Mouse (Mus musculus) right cerebral cortex, postnatal 10 days (tissue): ENCODE data around the gene Atpaf1.
A peak's percentile ranks its signal among the peaks of the same experiment; 100 is the strongest.

Source experiments
- DNase-seq, 2 experiments: peaks; one replicate each; pipeline ENCODE4 v3.0.0; 2021; ENCODE audit warnings: low spot score in 2 of 2

Gene Atpaf1

GRCm38 (mm10) chr4:115848990-115849677 lies 64.5 kb downstream of the Atpaf1 start:
- DNase-seq: no peak

- DNase-seq: no peak
Measured at GRCm38 (mm10) chr4:115850111-115850510, 65.5 kb downstream of the Atpaf1 start.

DNA sequence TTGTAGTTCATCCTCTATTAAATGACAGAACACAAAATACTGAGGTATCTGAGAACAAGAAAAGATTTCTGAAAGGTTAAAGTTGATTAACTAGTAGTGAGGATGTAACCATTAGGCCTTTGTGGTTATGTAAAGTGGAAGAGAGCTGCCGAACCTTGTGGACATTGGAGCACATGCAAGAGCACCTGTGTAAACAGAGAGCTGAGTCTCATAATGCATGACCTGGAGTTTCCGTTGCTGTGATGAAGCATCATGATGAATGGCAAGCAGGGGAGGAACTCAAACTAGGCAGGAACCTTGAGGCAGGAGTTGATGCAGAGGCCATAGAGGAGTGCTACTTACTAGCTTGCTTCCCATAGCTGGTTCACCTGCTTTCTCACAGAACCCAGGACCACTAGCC lies 66.0 kb downstream of the Atpaf1 start:
- DNase-seq: no peak

DNA sequence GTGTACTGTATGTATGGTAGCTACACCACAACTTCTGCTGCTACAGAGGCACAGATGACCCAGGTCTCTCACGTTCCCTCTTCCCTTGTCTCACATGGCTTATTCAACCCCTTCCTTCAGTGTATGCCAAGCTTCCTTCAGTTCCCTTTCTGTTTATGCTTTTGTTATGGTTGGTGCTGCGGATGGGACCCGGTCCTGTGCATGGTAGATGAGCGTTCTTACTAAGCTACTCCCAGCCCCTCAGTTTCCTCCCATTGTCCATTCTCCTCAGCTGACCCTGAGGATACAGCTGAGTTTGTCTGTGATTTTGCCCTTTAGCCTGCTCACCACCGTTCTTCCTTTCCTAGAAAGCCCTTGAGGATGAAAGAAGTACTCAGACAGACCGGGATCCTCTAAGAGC lies 67.0 kb downstream of the Atpaf1 start:
- no peak for DNase-seq

DNA sequence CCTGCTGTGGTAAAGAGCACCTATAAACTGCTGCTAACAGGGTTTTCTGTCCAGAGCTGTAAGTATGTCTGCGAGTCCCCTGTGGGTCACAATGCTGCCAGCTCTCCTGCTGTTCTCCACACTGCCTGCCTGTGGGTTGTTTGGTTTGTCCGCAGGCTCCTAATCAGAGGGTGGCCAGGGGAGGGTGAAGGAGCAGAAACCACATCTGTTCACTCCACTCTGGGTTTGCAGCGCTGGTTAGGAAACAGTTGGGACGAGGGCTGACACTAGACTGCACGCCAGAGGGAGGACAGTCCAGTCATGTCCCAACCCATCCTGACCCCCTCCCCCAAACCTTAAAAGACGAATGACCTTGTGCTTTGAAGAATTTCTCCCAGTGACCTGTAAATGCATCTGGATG lies 70.5 kb downstream of the Atpaf1 start:
- no peak for DNase-seq

- DNase-seq: peak in 1 of 2 experiments; percentile 62
Measured at GRCm38 (mm10) chr4:115855609-115856008, 71.0 kb downstream of the Atpaf1 start.

DNA sequence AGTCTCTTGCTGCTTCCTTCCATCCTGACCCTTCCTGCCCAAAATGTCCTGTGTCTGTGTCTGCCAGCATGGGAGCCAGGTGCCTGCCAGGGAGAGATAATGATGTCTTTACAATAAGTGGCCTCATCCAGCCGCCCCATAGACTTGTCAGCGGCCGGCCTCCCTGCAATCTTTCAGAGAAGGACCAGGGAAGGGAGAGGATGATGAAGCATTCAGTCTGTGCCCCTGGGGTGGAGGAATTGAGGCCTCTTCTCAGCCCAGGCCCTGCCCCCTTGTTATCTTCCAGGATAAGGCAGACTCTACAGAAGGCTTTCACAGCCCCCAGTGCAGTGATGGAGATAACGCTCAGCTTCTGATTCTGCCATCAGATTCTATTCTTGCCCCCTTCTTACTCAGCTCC lies 71.7 kb downstream of the Atpaf1 start:
- DNase-seq: no peak

DNA sequence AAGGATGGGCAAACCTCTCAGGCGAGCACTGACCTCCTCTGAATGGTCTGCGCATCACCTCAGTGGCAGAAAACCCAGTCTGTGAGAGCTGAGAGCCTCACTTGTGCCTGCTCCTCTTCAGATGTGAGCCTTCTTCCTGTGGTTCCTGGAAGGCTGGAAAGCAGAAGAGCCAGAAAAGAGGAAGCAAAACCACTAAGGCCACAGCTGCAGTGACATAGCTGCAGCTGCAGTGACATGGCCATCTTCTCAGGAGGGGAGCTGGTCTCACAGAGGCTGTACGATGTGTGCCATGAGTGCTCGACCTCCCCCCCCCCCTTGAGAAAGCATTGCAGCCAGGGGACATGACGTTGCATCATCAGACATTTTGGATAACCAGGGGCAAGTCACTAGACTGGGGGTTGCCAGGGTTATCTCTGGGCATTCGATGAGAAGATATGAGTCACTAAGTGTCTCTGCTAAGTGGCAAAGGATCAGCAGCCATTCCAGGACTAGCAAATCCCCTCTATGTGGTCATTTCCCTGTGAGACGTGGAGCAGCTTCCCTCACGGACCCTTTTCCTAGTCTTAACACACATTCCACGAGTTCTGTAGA lies 72.8 kb downstream of the Atpaf1 start:
- no peak for DNase-seq

DNA sequence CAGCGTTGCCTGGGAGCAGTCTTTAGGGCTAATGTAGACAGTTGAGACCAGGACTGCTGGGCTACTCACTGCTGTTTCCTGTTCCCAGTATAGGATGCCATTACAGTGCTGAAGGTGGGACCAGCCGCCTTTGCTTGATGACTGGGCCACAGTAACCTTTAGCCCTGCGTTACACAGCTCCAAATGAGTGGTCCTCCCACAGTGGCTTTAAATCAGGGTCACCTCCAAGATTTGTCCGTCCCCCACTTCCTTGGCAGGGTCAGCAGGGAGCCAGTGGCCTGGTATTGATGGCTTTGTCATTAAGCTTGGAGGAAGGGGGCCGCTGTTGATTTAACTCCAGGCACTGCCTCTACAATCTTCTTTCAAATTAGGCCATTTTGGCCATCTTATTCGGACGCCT lies 78.7 kb downstream of the Atpaf1 start:
- DNase-seq: no peak

DNA sequence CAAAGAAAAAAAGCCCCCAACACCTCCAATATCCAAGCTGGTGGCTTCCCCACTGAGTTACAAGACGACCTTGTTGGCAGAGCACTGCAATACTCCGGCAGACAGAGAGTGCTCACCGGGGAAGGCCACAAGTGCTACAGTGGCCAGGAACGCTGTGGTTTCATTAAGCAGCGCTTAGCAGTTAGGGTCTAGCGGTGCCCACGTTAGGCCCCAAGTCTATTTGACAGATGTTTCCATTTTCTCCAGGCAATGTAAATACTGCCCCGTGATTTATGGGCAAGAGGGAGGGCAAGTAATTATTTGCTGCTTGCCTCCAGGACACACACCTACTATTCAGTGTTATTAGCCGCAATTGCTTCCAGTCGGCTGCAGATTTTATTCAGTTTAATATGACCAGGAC lies 79.3 kb downstream of the Atpaf1 start:
- DNase-seq: no peak
